Mouse (Mus musculus) kidney, embryonic 14.5 days (tissue): ENCODE data around the gene Atxn7l3. TPM values are rescaled to one million over a fixed set of nuclear protein-coding genes. Genes with fewer than 3 reads are reported as not detected.
A peak's percentile ranks its signal among the peaks of the same experiment; 100 is the strongest.
"Not testable (repeated sequence)": the region's sequence is repeated elsewhere in the genome, so short reads cannot be mapped to it uniquely, and the experiment has no call there.

Source experiments
- ATAC-seq: fragments of 200-750 bp; cut with Nextera tagmentation; 2 replicates; pipeline ENCODE4 v1.8.0; 2017; ENCODE audit warnings: moderate number of reproducible peaks, mild to moderate bottlenecking, moderate TSS enrichment, moderate library complexity; ENCODE audit not compliant: low FRiP score, low TSS enrichment
- H3K27ac ChIP-seq: fragments of 300-500 bp; sonication (generic); 2 replicates; pipeline ENCODE4 v1.5.1; 2014; ENCODE audit warnings: low read depth, mild to moderate bottlenecking, low read length, moderate library complexity, mixed read lengths
- H3K27me3 ChIP-seq: fragments of 300-500 bp; sonication (generic); 2 replicates; pipeline ENCODE4 v1.6.1; 2014; ENCODE audit warnings: mild to moderate bottlenecking, low read length; ENCODE audit not compliant: control insufficient read depth, insufficient read depth
- H3K36me3 ChIP-seq: fragments of 300-500 bp; sonication (generic); 2 replicates; pipeline ENCODE4 v1.6.1; 2014; ENCODE audit warnings: low read length, mixed read lengths; ENCODE audit not compliant: control insufficient read depth, insufficient read depth
- H3K4me1 ChIP-seq: fragments of 300-500 bp; sonication (generic); 2 replicates; pipeline ENCODE4 v1.6.1; 2014; ENCODE audit warnings: low read length, mixed read lengths; ENCODE audit not compliant: control insufficient read depth, insufficient read depth
- H3K4me2 ChIP-seq: fragments of 300-500 bp; sonication (generic); replicated peaks from 2 replicates; pipeline ENCODE4 v1.6.1; 2014; ENCODE audit warnings: low read depth, mild to moderate bottlenecking, low read length
- H3K4me3 ChIP-seq: fragments of 300-500 bp; sonication (generic); 2 replicates; pipeline ENCODE4 v1.5.1; 2014; ENCODE audit warnings: mild to moderate bottlenecking, low read length
- H3K9ac ChIP-seq: fragments of 300-500 bp; sonication (generic); 2 replicates; pipeline ENCODE4 v1.6.1; 2014; ENCODE audit warnings: low read depth, mild to moderate bottlenecking, low read length, moderate library complexity
- H3K9me3 ChIP-seq: fragments of 300-500 bp; sonication (generic); 2 replicates; pipeline ENCODE4 v1.6.1; 2016; ENCODE audit warnings: low read length; ENCODE audit not compliant: control insufficient read depth
- WGBS: fragments of 180-500 bp; shearing (Covaris S2); extraction: QIAGEN DNeasy Blood & Tissue Kit; methylation state at CpG from one replicate; pipeline ENCODE4 v1.1.7; 2014; 5-methylcytosine and 5-hydroxymethylcytosine counted together
- polyA plus RNA-seq: library from polyadenylated mRNA; unstranded; fragments of >200 nt; fragmentation: Nextera tagmentation; extraction: Ambion mirVana; gene quantifications from 2 replicates; pipeline ENCODE4 v1.2.1, GENCODE M21; 2014

Atxn7l3 gene
- polyA plus RNA-seq, 1 experiment from 2014 or later: 18.6 TPM

DNA sequence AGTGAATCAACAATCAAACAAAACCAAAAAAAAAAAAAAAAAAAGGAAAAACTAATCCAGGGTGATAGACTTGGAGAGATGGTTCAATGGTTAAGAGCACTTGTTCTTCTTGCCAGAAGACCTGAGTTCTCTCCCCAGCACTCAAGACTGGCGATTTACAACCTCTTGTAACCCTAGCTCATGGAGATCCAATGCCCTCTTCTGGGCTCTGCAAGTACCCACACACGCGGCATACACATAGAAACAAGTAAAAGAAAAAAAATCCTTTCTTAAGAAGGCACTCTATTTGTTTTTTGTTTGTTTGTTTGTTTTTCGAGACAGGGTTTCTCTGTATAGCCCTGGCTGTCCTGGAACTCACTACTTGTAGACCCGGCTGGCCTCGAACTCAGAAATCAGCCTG lies 12.5 kb downstream of the Atxn7l3 start:
- Histone ChIP-seq H3K4me2 (peak overlapping the region; percentile 39), H3K36me3 (peaks cover 18% of the 10 kb centered on the region), H3K4me1 (peaks cover 6% of the 10 kb centered on the region; the same call in 1 of the 2 replicates), H3K4me3 (peak overlapping the region; percentile 79; the same call in 1 of the 2 replicates), H3K27ac (peak overlapping the region; percentile 76; the same call in 1 of the 2 replicates), H3K9ac (no peak overlapping the region), H3K9me3 (no peaks in the 10 kb centered on the region), H3K27me3 (no peaks in the 10 kb centered on the region)
- ATAC-seq: no peak
- 87% methylated on average over 6 of the region's 6 CpGs for WGBS

DNA sequence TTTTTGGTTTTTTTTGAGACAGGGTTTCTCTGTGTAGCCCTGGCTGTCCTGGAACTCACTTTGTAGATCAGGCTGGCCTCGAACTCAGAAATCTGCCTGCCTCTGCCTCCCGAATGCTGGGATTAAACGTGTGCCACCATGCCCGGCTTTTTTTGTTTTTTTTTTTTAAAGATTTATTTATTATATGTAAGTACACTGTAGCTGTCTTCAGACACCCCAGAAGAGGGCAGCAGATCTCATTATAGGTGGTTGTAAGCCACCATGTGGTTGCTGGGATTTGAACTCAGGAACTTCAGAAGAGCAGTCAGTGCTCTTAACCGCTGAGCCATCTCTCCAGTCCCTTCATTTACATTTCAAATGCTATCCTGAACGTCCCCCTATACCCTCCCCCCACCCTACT lies 16.2 kb downstream of the Atxn7l3 start:
- 78% methylated on average over 6 of the region's 6 CpGs for WGBS
- not testable (repeated sequence) for H3K27ac ChIP-seq

DNA sequence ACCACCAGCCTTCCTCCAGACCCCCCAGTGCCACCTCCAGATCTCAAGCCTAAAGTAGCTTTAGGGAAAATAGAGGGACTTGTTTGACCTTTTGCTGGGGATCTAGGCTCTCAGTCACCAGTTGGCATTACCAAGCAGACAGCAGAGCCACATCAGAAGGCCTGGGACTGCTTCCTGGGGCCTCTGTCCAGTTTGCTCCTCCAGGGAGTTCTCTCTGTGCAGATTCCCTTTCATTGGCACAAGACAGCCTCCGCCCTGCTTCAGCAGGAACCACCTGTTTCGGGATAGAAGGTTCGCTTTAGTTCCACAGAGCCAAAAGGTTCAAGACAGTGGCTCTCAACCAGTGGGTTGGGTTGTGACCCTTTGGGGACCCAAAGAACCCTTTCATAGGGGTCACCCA lies 16.8 kb downstream of the Atxn7l3 start:
- no peaks in the 10 kb centered on the region for H3K9me3 ChIP-seq
- H3K36me3 ChIP-seq: no peaks in the 10 kb centered on the region
- no peak overlapping the region for H3K4me2 ChIP-seq
- 82% methylated on average over 3 of the region's 3 CpGs for WGBS
- peaks cover 3% of the 10 kb centered on the region; the same call in 1 of the 2 replicates for H3K4me1 ChIP-seq
- ATAC-seq: no peak
- no peak overlapping the region for H3K9ac ChIP-seq
- H3K4me3 ChIP-seq: no peak overlapping the region
- no peaks in the 10 kb centered on the region for H3K27me3 ChIP-seq
- H3K27ac ChIP-seq: no peak overlapping the region

More for the DNA sequence above, 16.2 kb downstream of the Atxn7l3 start:
- not testable (repeated sequence) for ATAC-seq, H3K4me3 ChIP-seq, H3K9me3 ChIP-seq, H3K4me1 ChIP-seq, H3K27me3 ChIP-seq, H3K9ac ChIP-seq, H3K36me3 ChIP-seq, H3K4me2 ChIP-seq

DNA sequence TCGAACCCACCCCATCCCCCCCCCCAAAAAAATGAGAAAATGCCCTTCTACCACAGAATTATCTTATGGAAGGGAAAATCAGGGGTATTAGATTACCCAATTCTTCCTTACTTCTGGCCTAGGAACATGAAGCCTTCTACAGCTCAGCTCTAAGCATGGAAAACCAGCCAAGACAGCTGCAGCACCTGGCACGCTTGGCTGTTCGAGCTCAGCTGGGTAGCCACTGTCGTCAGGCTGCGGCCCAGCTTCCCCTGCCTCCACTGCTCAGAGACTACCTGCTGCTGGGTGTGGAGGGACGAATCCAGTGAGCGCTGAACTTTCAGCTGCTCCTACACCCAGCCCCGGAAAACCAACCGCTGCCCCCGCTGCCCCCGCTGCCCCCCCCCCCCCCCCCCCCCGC lies 18.7 kb downstream of the Atxn7l3 start:
- Histone ChIP-seq H3K4me3 (no peak overlapping the region), H3K27ac (no peak overlapping the region), H3K4me2 (no peak overlapping the region), H3K4me1 (peaks cover 3% of the 10 kb centered on the region; the same call in 1 of the 2 replicates), H3K27me3 (no peaks in the 10 kb centered on the region), H3K36me3 (no peaks in the 10 kb centered on the region), H3K9me3 (no peaks in the 10 kb centered on the region), H3K9ac (no peak overlapping the region)
- WGBS: 64% methylated on average over 8 of the region's 12 CpGs
- ATAC-seq: no peak

DNA sequence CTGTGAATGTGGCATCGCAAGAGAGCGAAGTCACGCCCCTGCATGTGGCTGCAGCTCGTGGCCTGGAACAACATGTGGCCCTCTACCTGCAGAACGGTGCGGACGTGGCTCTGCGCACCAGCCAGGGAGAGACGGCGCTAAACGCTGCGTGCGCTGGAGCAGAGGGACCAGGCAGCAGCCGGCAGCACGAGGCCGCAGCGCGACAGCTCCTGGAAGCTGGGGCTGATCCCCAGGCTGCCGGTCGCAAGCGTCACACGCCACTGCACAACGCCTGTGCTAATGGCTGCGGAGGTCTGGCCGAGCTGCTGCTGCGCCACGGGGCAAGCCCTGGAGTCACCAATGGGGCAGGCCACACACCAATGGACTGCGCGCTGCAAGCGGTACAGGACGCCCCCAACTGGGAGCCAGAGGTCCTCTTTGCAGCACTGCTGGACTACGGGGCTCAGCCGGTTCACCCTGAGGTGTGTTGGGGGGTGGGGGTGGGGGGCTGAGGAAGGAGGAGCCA lies 20.0 kb downstream of the Atxn7l3 start:
- peak overlapping the region; percentile 73 for H3K4me2 ChIP-seq
- H3K4me1 ChIP-seq: peaks cover 3% of the 10 kb centered on the region; the same call in 1 of the 2 replicates
- H3K36me3 ChIP-seq: no peaks in the 10 kb centered on the region
- H3K27ac ChIP-seq: no peak overlapping the region
- WGBS: under 1% methylated on average over 33 of the region's 33 CpGs
- peak overlapping the region; percentile 50 for H3K9ac ChIP-seq
- peak overlapping the region; percentile 36 for H3K4me3 ChIP-seq
- H3K27me3 ChIP-seq: no peaks in the 10 kb centered on the region
- H3K9me3 ChIP-seq: no peaks in the 10 kb centered on the region
- peak; percentile 90 for ATAC-seq

DNA sequence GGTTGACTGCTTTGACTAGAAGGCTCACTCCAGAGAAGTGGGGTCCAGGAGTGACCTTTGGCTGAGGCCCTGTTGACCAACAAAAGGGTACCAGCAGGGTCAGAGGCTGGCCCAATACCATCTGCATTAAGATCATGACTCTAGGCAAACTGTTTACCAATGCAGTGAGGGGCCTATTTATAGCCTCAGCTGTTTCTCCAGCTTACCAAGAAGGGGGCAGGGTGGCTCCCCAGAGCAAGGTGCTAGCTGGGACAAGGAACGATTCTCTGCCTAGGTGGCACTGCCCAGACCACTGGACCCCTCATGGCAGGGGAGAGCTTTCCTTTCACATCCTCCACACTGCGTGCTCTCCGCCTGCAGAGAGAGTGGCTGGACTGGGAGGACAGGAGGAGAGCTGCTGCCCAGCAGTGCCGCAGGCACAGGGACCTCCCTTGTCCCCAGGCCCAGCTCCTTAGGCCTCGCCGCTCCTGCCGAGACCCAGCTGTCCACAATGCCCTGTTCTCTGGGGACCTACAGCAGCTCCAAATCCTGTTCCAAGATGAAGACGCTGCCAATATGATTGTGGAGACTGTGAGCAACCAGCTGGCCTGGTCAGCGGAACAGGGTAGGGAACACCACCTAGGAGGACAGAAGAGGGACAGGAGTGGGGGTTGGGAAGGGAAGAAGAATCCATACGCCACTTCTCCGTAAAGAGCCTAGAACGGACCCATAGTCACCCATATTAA lies 27.7 kb downstream of the Atxn7l3 start, which contains the start of gene Asb16:
TSS of gene Asb16 (plus strand) at position 224 of the 725 bp plus-strand sequence.
- ATAC-seq: no peak; the same call in 1 of the 2 replicates
- 87% methylated on average over 12 of the region's 12 CpGs for WGBS
- peaks cover 4% of the 10 kb centered on the region; the same call in 1 of the 2 replicates for H3K36me3 ChIP-seq
- H3K4me2 ChIP-seq: no peak within 1 kb of the TSS
- no peaks in the 10 kb centered on the region for H3K9me3 ChIP-seq
- no peak within 1 kb of the TSS for H3K4me3 ChIP-seq
- H3K4me1 ChIP-seq: no peaks in the 10 kb centered on the region
- no peak within 1 kb of the TSS for H3K27ac ChIP-seq
- no peak within 1 kb of the TSS for H3K9ac ChIP-seq
- H3K27me3 ChIP-seq: no peaks in the 10 kb centered on the region

DNA sequence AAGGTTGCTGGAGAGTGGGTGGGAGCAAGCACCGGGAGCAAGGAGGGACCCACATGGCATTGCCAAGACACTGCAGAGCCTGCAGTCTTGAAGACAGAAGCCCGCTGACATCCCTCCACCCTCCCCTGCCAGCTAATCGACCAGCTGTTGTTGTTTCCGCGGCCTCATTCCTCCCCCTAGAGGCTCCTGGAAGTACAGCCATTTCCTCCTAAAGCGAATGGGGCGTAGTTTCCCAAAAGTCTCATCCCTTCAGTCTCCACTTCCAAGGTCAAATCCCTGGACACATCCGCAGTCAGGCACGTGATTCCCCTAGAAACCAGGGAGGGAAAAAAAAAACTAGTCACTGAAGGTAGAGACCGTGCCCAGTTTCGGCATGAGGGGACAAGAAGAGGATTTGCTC lies 29.0 kb downstream of the Atxn7l3 start:
- Histone ChIP-seq H3K9me3 (no peaks in the 10 kb centered on the region), H3K4me1 (no peaks in the 10 kb centered on the region), H3K4me2 (no peak overlapping the region), H3K27ac (no peak overlapping the region), H3K27me3 (no peaks in the 10 kb centered on the region), H3K4me3 (no peak overlapping the region), H3K36me3 (peaks cover 11% of the 10 kb centered on the region; the same call in 1 of the 2 replicates), H3K9ac (no peak overlapping the region)
- peak; percentile 33; the same call in 1 of the 2 replicates for ATAC-seq
- 8% methylated on average over 11 of the region's 11 CpGs for WGBS

DNA sequence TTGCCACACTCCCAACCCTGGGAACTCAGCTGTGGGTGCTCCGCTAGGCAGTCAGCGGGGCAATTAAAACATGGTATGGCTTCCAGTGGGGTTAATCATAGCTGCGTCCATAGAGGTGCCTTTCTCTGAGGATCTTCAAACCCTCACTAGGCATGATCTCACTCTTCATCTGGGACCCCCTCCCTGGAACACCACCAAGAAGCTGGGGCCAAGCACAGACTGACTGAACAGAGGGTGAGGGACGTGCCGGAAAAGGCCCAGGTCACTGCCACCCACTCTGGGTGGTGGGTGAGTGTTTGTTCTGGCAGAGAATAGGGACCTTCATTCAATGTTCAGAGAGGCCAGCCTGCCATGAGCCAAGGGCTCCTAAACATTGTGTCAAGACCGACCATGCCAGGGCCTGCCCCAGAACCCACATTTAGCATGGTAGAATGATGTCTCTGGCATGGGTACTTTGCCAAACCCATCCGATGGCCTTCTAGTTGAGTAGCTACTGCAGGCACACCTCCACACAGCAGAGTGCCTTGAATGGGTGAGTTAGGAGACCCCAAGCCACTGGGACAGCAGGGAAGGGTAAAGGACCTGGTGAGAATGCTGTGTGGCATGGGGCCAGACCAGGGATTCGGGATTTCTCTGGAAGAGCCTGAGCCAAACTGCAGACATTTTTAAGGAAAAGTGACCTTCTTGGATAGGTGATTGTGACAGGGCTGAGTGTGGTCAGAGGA lies 29.6 kb downstream of the Atxn7l3 start:
- Histone ChIP-seq H3K27me3 (no peaks in the 10 kb centered on the region), H3K9ac (no peak overlapping the region), H3K9me3 (no peaks in the 10 kb centered on the region), H3K36me3 (peaks cover 18% of the 10 kb centered on the region), H3K27ac (no peak overlapping the region), H3K4me2 (no peak overlapping the region), H3K4me3 (no peak overlapping the region), H3K4me1 (no peaks in the 10 kb centered on the region)
- ATAC-seq: no peak
- 88% methylated on average over 8 of the region's 8 CpGs for WGBS

DNA sequence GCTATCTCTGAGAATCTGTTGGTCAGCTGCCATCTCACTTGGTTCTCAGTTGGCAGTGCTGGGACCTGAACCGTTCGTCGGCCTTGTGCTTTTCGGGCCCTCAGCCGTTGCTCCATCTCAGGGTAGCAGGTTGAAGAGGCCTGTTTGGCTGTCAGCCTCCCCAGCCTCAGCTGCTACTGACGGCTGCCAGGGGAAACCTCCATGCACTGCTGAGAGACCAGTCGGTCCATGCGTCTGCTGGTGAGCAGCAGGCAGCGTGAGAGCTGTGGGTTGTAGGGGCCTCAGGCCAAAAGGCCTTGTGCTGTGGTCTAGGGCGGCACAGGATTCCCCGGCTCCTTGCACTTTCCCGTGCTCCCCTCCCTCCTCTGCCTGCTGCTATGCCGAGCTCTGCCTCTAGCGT lies 30.6 kb downstream of the Atxn7l3 start:
- WGBS: 65% methylated on average over 14 of the region's 14 CpGs

More for the DNA sequence above, 30.6 kb downstream of the Atxn7l3 start:
- Histone ChIP-seq H3K36me3 (peaks cover 22% of the 10 kb centered on the region), H3K27me3 (no peaks in the 10 kb centered on the region), H3K27ac (no peak overlapping the region), H3K4me1 (no peaks in the 10 kb centered on the region), H3K4me3 (no peak overlapping the region), H3K4me2 (no peak overlapping the region), H3K9ac (no peak overlapping the region), H3K9me3 (no peaks in the 10 kb centered on the region)
- ATAC-seq: no peak
